Mouse (Mus musculus) mesoderm, embryonic 11.5 days (tissue): ENCODE results near the gene Fcrl1.
A peak's percentile ranks its signal among the peaks of the same experiment; 100 is the strongest.

ENCODE experiments used
- DNase-seq: peaks from one replicate; pipeline ENCODE4 v3.0.0-alpha.2; 2012; ENCODE audit warnings: low read depth, low spot score

The Fcrl1 gene

DNA sequence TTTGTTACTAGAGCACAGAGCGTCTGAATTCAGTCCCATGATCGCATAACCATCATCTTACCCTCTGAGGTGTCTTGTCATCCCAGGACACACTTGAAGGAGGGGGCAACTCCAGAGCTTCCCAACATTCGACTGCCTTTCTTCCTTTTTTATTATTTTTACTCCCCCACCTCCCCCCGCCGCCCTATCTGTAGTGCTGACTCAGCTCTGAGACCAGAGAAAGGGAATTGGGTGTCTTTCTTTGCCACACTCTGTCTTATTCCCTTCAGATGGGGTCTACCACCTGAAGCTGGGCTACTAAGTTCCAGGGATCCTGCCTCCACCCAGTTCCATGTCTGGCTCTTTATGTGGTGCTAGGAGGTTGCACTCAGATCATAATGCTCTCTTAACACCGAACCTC lies 34.4 kb downstream of the Fcrl1 start:
- no peak for DNase-seq

DNA sequence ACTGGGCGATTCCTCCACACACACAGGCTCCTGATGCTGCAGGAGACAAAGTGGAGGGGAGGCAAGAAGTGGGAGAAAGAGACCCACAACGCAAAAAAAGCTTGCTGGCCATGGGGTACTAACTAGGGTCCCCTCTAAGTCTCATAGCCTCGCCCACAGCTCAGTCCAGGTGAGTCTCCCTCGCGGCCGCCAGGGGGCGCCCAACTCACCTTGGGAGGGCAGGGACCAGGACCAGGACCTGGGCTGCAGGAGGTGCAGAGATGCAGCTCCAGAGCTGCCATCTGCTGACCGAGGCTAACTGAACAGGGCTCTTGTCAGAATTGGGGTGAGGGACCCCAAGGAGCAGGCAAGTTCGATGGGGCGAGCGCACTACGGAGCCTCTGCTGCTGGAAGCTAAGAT lies 35.0 kb downstream of the Fcrl1 start:
- peak; percentile 71 for DNase-seq

- DNase-seq = no peak
Observed at GRCm38 (mm10) chr3:87420645-87421044, 44.5 kb downstream of the Fcrl1 start.

DNA sequence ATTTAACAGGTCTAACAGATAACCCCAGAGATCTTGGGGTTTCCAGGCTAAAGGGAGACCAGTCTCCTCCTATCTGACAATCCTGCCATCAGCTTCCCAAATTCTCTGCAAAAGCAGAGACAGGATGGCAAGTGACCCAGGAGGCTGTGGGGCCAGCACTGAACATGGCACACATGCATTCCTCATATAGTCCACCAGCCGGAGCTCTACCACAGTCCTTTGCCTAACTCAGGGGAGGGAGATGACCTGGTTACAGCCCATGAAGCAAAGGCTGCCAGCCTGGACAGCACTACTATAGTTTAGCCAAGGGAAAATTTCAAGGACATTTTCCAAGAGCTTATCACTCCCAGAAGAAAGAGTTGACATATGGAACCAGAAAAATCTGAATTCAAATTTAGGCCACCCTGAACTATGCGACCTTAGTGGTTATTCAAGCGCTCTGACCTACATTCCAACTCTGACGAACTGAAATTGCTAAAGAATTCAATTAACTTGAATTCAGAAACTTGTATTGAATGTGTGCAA lies 46.3 kb downstream of the Fcrl1 start:
- no peak for DNase-seq

- no peak for DNase-seq
Observed at GRCm38 (mm10) chr3:87435479-87435878, 59.3 kb downstream of the Fcrl1 start, which contains the start of gene Fcrl5. Fcrl5 (plus strand) TSS chr3:87435773.

GRCm38 (mm10) chr3:87440586-87440985 lies 64.4 kb downstream of the Fcrl1 start:
- DNase-seq = no peak

- DNase-seq = no peak
Observed at GRCm38 (mm10) chr3:87443968-87444367, 67.8 kb downstream of the Fcrl1 start.
